Mouse (Mus musculus) kidney, embryonic 15.5 days (tissue): Measurements from ENCODE around the gene Rfx7. TPM values are rescaled to one million over a fixed set of nuclear protein-coding genes. Genes with fewer than 3 reads are reported as not detected.
"Not testable (repeated sequence)": the region's sequence is repeated elsewhere in the genome, so short reads cannot be mapped to it uniquely, and the experiment has no call there.

Experiments
- ATAC-seq: fragments of 200-750 bp; cut with Nextera tagmentation; replicated peaks from 2 replicates; pipeline ENCODE4 v1.8.0; 2017; ENCODE audit warnings: moderate TSS enrichment; ENCODE audit not compliant: low FRiP score
- H3K27ac ChIP-seq: fragments of 300-500 bp; sonication (generic); 2 replicates; pipeline ENCODE4 v1.5.1; 2015; ENCODE audit warnings: mild to moderate bottlenecking, inconsistent platforms
- H3K27me3 ChIP-seq: fragments of 300-500 bp; sonication (generic); 2 replicates; pipeline ENCODE4 v1.6.1; 2015; ENCODE audit warnings: inconsistent platforms
- H3K36me3 ChIP-seq: fragments of 300-500 bp; sonication (generic); 2 replicates; pipeline ENCODE4 v1.6.1; 2015; ENCODE audit warnings: inconsistent platforms
- H3K4me1 ChIP-seq: fragments of 300-500 bp; sonication (generic); 2 replicates; pipeline ENCODE4 v1.6.1; 2015; ENCODE audit warnings: inconsistent platforms
- H3K4me2 ChIP-seq: fragments of 300-500 bp; sonication (generic); 2 replicates; pipeline ENCODE4 v1.6.1; 2015; ENCODE audit warnings: moderate library complexity, mild to moderate bottlenecking, inconsistent platforms
- H3K4me3 ChIP-seq: fragments of 300-500 bp; sonication (generic); replicated peaks from 2 replicates; pipeline ENCODE4 v1.5.1; 2015; ENCODE audit warnings: mild to moderate bottlenecking, inconsistent platforms
- H3K9ac ChIP-seq: fragments of 300-500 bp; sonication (generic); 2 replicates; pipeline ENCODE4 v1.6.1; 2015; ENCODE audit warnings: mild to moderate bottlenecking, inconsistent platforms
- H3K9me3 ChIP-seq: fragments of 300-500 bp; sonication (generic); replicated peaks from 2 replicates; pipeline ENCODE4 v1.6.1; 2016; ENCODE audit warnings: inconsistent platforms
- WGBS: fragments of 180-500 bp; shearing (Covaris S2); methylation state at CpG from one replicate; pipeline ENCODE4 v1.1.7; 2015; ENCODE audit warnings: mixed read lengths; 5-methylcytosine and 5-hydroxymethylcytosine counted together
- polyA plus RNA-seq: library from polyadenylated mRNA; unstranded; fragments of >200 nt; fragmentation: Nextera tagmentation; extraction: Ambion mirVana; gene quantifications from 2 replicates; pipeline ENCODE4 v1.2.1, GENCODE M21; 2015

Rfx7 gene
- polyA plus RNA-seq, 1 experiment from 2014 or later, result 13.5 TPM

DNA sequence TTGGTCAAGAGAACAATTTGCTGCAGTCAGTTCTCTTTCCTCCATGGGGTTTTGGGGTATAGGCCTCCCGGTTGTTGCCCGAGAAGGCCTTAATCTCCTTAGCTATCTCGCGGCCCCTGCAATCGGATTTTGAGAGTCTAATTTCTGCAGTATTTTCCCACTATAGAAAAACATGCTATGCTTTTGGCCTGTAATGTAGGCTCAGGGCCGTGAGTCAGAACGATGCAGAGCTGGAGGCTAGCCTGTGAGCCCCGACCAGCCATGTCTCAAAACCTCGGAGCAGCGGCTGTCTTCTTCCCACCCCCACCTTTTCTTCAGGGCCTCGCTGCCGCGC lies 129.5 kb downstream of the Rfx7 start:
- H3K9ac ChIP-seq, result peak overlapping the region; percentile 66
- peaks cover 41% of the 10 kb centered on the region for H3K4me1 ChIP-seq
- no peaks in the 10 kb centered on the region for H3K9me3 ChIP-seq
- peaks cover 20% of the 10 kb centered on the region for H3K36me3 ChIP-seq
- H3K4me2 ChIP-seq, result peak overlapping the region; percentile 77
- peak overlapping the region; percentile 99 for H3K27ac ChIP-seq
- ATAC-seq, result no peak
- WGBS, result 1% methylated on average over 13 of the region's 13 CpGs
- no peaks in the 10 kb centered on the region for H3K27me3 ChIP-seq
- peak overlapping the region; percentile 95 for H3K4me3 ChIP-seq

DNA sequence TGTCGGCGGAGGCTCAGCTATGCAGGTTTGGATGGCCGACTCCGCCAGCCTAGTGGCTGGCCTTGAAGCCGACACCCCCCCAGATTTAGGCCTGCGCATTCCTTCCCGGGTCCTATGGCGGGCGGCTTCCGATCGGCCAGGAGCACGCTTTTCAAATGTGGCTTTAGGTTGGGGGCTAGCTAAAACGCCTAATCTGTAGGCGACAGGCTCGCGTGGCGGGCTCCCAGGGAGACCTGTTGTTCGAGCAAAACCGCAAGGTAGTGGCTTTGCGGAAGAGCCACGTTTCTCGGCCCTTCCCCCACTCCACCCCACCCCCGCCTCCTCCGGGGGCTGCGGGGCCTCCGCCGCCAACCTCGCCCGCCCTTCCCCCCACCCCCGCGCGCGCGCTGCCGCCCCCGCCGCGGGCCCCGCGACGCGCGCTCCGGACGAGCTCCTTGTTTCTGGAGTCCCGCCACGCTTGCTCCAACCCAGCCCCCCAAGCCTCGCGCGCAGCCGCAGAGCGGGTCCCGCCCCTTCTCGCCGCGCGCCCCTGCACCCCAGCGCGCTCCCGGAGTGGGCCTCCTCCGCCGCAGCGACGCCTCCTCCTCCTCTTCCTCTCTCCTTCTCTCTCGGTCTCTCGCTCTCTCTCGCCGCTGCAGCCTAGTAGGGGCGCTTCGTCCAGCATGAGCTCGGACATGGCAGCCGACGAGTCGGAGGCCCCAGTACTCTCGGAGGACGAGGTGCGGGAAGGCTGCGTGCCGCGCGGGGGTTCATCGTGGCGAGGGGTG lies 130.0 kb downstream of the Rfx7 start, which contains the start of gene Nedd4:
TSS of gene Nedd4 (plus strand) at position 452 of the 767 bp plus-strand sequence.
- peak; percentile 95 for ATAC-seq
- Histone ChIP-seq H3K9ac (peak within 1 kb of the TSS; percentile 100), H3K4me2 (peak within 1 kb of the TSS; percentile 77), H3K4me3 (peak within 1 kb of the TSS; percentile 95), H3K27ac (peak within 1 kb of the TSS; percentile 99), H3K4me1 (peaks cover 41% of the 10 kb centered on the region), H3K36me3 (peaks cover 26% of the 10 kb centered on the region), H3K27me3 (no peaks in the 10 kb centered on the region), H3K9me3 (no peaks in the 10 kb centered on the region)
- under 1% methylated on average over 70 of the region's 83 CpGs for WGBS

DNA sequence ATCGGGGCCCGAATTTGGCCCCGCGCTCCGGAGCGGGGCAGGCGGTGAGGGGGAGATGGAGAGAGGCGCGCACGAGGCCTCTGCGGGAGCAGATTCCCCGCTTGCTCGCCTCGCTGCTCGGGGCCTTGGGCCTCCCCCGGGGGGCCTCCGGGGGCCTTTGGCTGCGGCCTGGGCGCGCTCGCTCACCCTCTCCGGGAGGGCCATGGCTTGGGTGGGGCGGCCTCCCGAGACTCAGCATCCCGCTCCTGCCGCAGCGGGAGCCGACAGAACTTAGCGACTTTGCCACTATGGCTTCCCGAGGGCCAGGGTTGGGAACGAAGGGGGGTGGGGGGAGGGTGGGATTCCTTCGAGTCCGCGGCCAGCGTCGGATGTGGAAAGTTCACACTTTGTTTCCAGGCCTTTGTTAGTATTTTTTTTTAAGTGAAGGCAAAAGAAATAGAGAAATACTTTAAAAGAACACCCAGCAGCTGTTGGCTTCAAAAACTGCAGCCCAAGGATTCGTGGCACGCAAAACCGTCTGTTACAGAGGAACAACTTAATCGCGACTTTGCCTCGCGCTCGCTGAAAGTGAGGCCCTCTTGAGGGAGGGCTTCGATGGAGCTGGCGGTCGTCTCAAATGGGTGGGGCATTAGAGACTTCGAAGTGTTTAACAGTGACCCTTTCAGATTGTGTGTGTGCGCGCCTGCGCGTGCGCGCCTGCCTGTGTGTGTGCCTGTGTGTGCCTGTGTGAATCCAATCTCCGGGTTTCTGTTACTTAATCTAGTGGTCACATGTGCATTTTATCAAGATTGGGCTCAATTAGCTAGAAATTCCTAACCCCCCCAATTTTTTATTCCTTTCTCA lies 130.9 kb downstream of the Rfx7 start:
- H3K27me3 ChIP-seq, result no peaks in the 10 kb centered on the region
- peaks cover 34% of the 10 kb centered on the region for H3K36me3 ChIP-seq
- no peaks in the 10 kb centered on the region for H3K9me3 ChIP-seq
- peak overlapping the region; percentile 95 for H3K4me3 ChIP-seq
- under 1% methylated on average over 45 of the region's 55 CpGs for WGBS
- H3K4me1 ChIP-seq, result peaks cover 44% of the 10 kb centered on the region
- ATAC-seq, result peak; percentile 71
- H3K4me2 ChIP-seq, result peak overlapping the region; percentile 77
- H3K9ac ChIP-seq, result peak overlapping the region; percentile 100
- H3K27ac ChIP-seq, result peak overlapping the region; percentile 99

DNA sequence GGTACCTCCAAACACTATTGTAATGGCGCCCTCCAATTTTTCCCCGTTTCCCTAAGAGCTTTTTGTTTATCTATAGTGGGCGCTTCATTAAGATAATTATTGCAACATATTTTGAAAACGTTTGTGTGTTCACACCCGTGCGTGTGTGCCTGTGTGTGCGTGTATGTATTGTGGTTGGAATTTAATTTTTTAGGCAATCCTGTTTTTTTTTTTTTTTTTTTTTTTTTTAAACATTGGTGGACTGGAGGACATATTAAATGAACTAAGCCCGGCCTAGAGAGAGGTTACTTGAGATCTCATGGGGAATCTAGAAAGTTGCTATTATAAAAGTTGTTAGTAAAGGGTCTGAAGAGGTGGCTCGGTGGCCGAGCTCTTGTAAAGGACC lies 131.5 kb downstream of the Rfx7 start:
- 5% methylated on average over 10 of the region's 10 CpGs for WGBS
- no peak for ATAC-seq

GRCm38 (mm10) chr9:72664409-72665351 lies 132.6 kb downstream of the Rfx7 start:
- Histone ChIP-seq H3K4me1 (peaks cover 50% of the 10 kb centered on the region), H3K36me3 (peaks cover 46% of the 10 kb centered on the region), H3K27ac (peak overlapping the region; percentile 99), H3K9ac (peak overlapping the region; percentile 100), H3K4me3 (peak overlapping the region; percentile 95), H3K9me3 (no peaks in the 10 kb centered on the region), H3K4me2 (peak overlapping the region; percentile 77), H3K27me3 (no peaks in the 10 kb centered on the region)
- no peak for ATAC-seq
- 31% methylated on average over 12 of the region's 12 CpGs for WGBS

More for the DNA sequence above, 131.5 kb downstream of the Rfx7 start:
- Histone ChIP-seq H3K9ac (peak overlapping the region; percentile 100), H3K27me3 (no peaks in the 10 kb centered on the region), H3K27ac (peak overlapping the region; percentile 99), H3K4me2 (peak overlapping the region; percentile 77), H3K4me1 (peaks cover 44% of the 10 kb centered on the region), H3K4me3 (peak overlapping the region; percentile 95), H3K36me3 (peaks cover 35% of the 10 kb centered on the region), H3K9me3 (no peaks in the 10 kb centered on the region)

DNA sequence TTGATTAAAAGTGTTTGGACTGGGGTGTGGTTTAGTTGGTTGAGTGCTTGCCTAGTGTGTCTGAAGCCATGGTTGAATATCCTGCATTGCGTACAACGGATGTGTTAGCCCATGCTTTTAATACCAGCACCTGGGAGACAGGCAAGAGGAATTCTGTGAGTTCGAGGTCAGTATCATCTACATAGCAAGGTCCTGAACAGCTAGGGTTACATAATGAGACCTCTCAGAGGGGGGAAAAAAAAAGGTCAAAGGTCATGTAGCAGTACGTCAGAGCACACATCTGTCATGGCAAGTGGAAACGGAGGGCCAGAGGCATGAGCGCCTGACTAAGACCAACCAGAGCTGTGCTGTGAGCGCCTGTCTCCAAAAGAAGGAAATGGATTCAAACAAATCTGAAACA lies 133.5 kb downstream of the Rfx7 start:
- Histone ChIP-seq H3K9me3 (no peaks in the 10 kb centered on the region), H3K27ac (peak overlapping the region; percentile 18; the same call in 1 of the 2 replicates), H3K4me1 (peaks cover 53% of the 10 kb centered on the region), H3K36me3 (peaks cover 54% of the 10 kb centered on the region), H3K4me3 (peak overlapping the region; percentile 95), H3K27me3 (no peaks in the 10 kb centered on the region), H3K9ac (peak overlapping the region; percentile 100; the same call in 1 of the 2 replicates), H3K4me2 (peak overlapping the region; percentile 77)
- WGBS, result 42% methylated on average over 7 of the region's 7 CpGs
- no peak for ATAC-seq

DNA sequence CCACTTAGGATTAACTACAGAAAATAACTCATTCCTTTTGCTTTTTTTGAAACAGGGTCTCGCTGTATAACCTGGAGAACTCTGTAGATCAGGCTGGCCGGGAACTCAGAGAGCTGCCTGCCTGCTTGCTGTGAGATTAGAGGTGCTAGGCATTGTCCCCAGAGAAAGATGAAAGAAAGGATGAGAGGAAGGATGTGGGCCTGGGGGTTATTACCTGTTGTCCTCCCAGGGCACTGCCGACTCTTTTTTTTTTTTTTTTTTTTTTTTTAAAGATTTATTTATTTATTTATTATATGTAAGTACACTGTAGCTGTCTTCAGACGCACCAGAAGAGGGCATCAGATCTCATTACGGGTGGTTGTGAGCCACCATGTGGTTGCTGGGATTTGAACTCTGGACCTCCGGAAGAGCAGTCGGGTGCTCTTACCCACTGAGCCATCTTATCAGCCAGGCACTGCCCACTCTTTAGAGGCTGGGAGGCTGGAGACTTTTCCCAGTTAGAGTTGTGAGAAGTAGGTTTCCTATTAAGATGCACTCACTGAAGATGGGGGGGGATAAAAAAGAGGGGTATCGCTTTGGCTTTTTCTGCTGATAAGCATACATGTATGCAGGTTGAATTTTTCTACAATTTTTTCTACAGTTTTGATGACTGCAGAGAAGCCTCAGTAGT lies 134.4 kb downstream of the Rfx7 start:
- H3K4me2 ChIP-seq, H3K4me3 ChIP-seq, H3K27me3 ChIP-seq, ATAC-seq, H3K9ac ChIP-seq, H3K9me3 ChIP-seq: not testable (repeated sequence)
- 78% methylated on average over 7 of the region's 8 CpGs for WGBS
- Histone ChIP-seq H3K27ac (peak overlapping the region; percentile 39; the same call in 1 of the 2 replicates), H3K4me1 (peaks cover 46% of the 10 kb centered on the region), H3K36me3 (peaks cover 61% of the 10 kb centered on the region)

DNA sequence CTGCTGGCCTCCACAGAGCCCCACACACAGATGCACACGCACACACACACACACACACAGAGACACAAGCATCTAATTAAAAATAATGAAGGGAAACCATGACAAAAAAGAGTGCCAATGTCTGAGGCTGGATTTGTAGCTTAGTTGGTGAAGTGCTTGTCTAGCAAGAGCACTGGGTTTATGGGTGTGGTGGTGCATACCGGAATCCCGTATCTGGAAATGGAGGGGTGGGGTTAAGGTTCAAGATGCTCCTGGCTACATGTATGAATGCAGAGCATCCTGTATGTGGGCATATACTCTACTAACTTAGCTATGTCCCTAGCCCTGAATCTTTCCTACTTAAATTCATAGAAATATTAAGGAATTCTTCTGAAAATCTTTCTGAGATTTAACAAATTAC lies 135.1 kb downstream of the Rfx7 start:
- Histone ChIP-seq H3K36me3 (peaks cover 66% of the 10 kb centered on the region), H3K27ac (peak overlapping the region; percentile 39; the same call in 1 of the 2 replicates), H3K4me3 (no peak overlapping the region), H3K9ac (no peak overlapping the region), H3K4me1 (peaks cover 44% of the 10 kb centered on the region), H3K9me3 (no peaks in the 10 kb centered on the region), H3K27me3 (no peaks in the 10 kb centered on the region), H3K4me2 (no peak overlapping the region)
- 81% methylated on average over 3 of the region's 3 CpGs for WGBS
- no peak for ATAC-seq

GRCm38 (mm10) chr9:72669383-72669782 lies 137.3 kb downstream of the Rfx7 start:
- WGBS, result 84% methylated on average over 7 of the region's 7 CpGs
- Histone ChIP-seq H3K27ac (0 out of 2 replicates have a peak overlapping the region, but pooled peaks have one; percentile 14), H3K9ac (no peak overlapping the region), H3K36me3 (peaks cover 87% of the 10 kb centered on the region), H3K4me2 (0 out of 2 replicates have a peak overlapping the region, but pooled peaks have one; percentile 7), H3K27me3 (no peaks in the 10 kb centered on the region), H3K4me3 (no peak overlapping the region), H3K9me3 (no peaks in the 10 kb centered on the region), H3K4me1 (peaks cover 40% of the 10 kb centered on the region)
- ATAC-seq, result no peak

DNA sequence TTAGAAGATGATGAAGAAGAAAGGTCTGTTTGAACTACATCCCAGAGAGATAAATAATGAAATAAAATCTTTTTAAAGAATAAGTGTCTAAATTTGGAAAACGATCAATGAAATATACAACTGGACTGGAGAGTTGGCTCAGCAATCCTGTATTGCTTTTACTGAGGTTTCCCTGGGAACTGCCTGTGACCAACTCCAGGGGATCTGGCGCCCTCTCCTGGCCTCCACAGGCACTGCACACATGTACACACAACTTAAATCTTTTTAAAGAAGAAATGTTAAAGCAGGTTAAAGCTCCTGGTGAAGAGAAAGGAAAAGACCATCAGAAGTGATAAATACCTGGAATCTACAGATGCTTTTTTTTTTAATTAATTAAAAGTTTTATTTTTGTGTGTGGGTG lies 140.3 kb downstream of the Rfx7 start:
- H3K4me1 ChIP-seq, result peaks cover 16% of the 10 kb centered on the region
- 30% methylated on average over 2 of the region's 2 CpGs for WGBS
- H3K36me3 ChIP-seq, result peaks cover 87% of the 10 kb centered on the region
- no peak overlapping the region for H3K9ac ChIP-seq
- no peak for ATAC-seq
- no peak overlapping the region for H3K4me2 ChIP-seq
- H3K4me3 ChIP-seq, result no peak overlapping the region
- H3K27ac ChIP-seq, result no peak overlapping the region
- no peaks in the 10 kb centered on the region for H3K27me3 ChIP-seq
- H3K9me3 ChIP-seq, result no peaks in the 10 kb centered on the region
